Mouse (Mus musculus) CH12.LX (cell line): ENCODE results near the gene Morn5.

ENCODE experiments used
- CTCF ChIP-seq, 2 experiments: IDR thresholded peaks in 1 of 2; conservative IDR thresholded peaks in 1 of 2; 2 replicates each; pipeline ENCODE4 v1.5.1; 2011 to 2012; ENCODE audit warnings: low read depth in 2 of 2, low read length in 2 of 2, improper control_type of control experiment in 1 of 2, inconsistent platforms in 1 of 2, mild to moderate bottlenecking in 1 of 2, moderate library complexity in 1 of 2
- MAX ChIP-seq: IDR thresholded peaks from 2 replicates; pipeline ENCODE4 v1.6.1; 2011; ENCODE audit warnings: low read length, improper control_type of control experiment
- NELFE ChIP-seq: IDR thresholded peaks from 2 replicates; pipeline ENCODE4 v1.6.1; 2011; ENCODE audit warnings: low read depth, low read length, improper control_type of control experiment
- POLR2A ChIP-seq: IDR thresholded peaks from 2 replicates; pipeline ENCODE4 v1.6.1; 2011; ENCODE audit warnings: low read depth, mild to moderate bottlenecking, improper control_type of control experiment, low read length
- SIN3A ChIP-seq: IDR thresholded peaks from 2 replicates; pipeline ENCODE4 v1.6.1; 2012; ENCODE audit warnings: low read length, improper control_type of control experiment, inconsistent platforms
- ZKSCAN1 ChIP-seq: IDR thresholded peaks from 2 replicates; pipeline ENCODE4 v1.6.1; 2012; ENCODE audit warnings: low read depth, inconsistent platforms, low read length, improper control_type of control experiment, borderline replicate concordance

DNA sequence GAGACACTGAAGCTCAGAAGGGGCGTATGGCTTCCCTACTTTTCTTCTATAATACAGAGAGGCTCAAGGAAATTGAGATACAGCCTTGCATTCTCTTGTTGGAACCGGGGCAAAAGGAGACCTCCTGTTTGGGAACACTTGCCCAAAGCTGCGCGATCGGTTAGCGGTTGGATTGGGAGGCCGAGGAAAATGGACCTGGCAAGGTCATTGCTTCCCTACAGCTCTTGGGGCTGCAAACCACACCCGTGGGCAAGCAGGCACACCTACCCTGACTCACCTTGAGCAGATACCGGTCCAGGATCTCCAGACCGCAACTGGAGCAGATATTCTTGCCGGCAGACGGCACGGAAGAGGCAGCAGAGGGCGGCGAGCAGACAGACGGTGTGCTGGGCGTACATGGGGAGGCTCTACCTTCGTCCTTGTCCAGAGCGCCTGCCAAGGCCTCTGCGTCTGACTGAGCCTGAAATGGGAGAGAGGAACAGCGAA lies 53.9 kb downstream of the Morn5 start:
- TF ChIP-seq CTCF (conservative IDR thresholded peaks at IDR 0.05 in 1 of 2, IDR thresholded peaks at IDR 0.05 in 1 of 2; ENCODE audit: low read depth in 2 of 2, low read length in 2 of 2) (no peak), POLR2A (no peak), ZKSCAN1 (no peak), NELFE (no peak), MAX (no peak), SIN3A (no peak)
